Mouse (Mus musculus): ENCODE measurements at regions not wholly inside any gene's neighbourhood (a gene's known extent, or its start where the extent isn't known, plus 50 kb on each side); places are given as distances from the start of the nearest gene placed in this dataset.

DNA sequence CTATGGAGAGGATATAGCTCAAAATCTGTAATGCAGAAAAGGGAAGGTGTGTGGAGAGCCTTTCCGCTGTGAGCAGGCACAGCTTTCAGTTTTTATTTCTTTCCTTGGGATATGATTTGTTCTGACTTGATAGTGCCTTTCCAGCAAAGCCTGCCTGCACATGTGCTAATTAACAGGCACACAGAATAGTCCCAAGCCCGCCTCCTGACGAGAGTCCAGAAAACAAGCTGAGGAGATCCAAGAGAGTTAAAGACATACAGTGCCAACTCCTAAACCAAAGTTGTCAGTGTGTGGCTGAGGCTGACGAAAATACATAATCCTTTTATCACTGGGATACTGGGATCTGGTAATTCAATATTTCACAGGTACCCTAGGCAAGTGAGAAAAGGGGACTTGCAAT, 224.8 kb upstream of the Gria1 start:
- H3K4me3 ChIP-seq (replicated peaks in 1 of 3; ENCODE audit: low read depth in 2 of 3, low read length in 2 of 3, poor library complexity in 1 of 3) = no peak overlapping the region
- in situ Hi-C loops (cut with MboI; ENCODE audit: low pct_ligation_motif_present, low pct_unique_long_range_greater_than_20kb, low sequenced_read_pairs) (no loop called here), dilution Hi-C loops (cut with MboI; ENCODE audit: extremely low pct_ligation_motif_present, extremely low pct_unique_long_range_greater_than_20kb, low sequenced_read_pairs) (no loop called here)
- no peak for TF ChIP-seq MXI1 (IDR thresholded peaks at IDR 0.05; ENCODE audit: low read depth, low read length)
- TF ChIP-seq KAT2A (IDR thresholded peaks at IDR 0.05; ENCODE audit: insufficient replicate concordance, low read length) = no peak
- no peak for TF ChIP-seq POLR2AphosphoS2 (IDR thresholded peaks at IDR 0.05; ENCODE audit: low read depth, low read length)
- TF ChIP-seq JUN (IDR thresholded peaks at IDR 0.05; ENCODE audit: insufficient read depth, low read depth, low read length) = no peak
- TF ChIP-seq SIN3A (IDR thresholded peaks at IDR 0.05; ENCODE audit: low read length) = no peak
- TF ChIP-seq RCOR1 (conservative IDR thresholded peaks at IDR 0.05; ENCODE audit: low read depth, low read length) = no peak
- no peak for TF ChIP-seq E2F4 (IDR thresholded peaks at IDR 0.05; ENCODE audit: insufficient replicate concordance, low read depth, low read length)
- no peak for TF ChIP-seq NELFE (IDR thresholded peaks at IDR 0.05; ENCODE audit: low read depth, low read length)
- no peak for TF ChIP-seq USF1 (IDR thresholded peaks at IDR 0.05; ENCODE audit: low read depth, low read length)
- no peak for TF ChIP-seq ETS1 (conservative IDR thresholded peaks at IDR 0.05; ENCODE audit: low read depth, low read length)
- TF ChIP-seq CHD2 (IDR thresholded peaks at IDR 0.05; ENCODE audit: low read length) = no peak
- TF ChIP-seq SMC3 (IDR thresholded peaks at IDR 0.05; ENCODE audit: low read depth, low read length) = no peak
- no peak for TF ChIP-seq MYC (IDR thresholded peaks at IDR 0.05; ENCODE audit: low read depth, low read length)
- H3K9me3 ChIP-seq (replicated peaks; ENCODE audit: low read length) = peaks cover 50% of the 10 kb centered on the region
- no peaks in the 10 kb centered on the region for H3K27me3 ChIP-seq (replicated peaks)
- DNase-seq (ENCODE audit: extremely low read depth) = no peak
- H3K9ac ChIP-seq (ENCODE audit: insufficient read depth, low read depth) = no peak overlapping the region
- H3K27ac ChIP-seq (ENCODE audit: insufficient read depth, low read depth) = no peak overlapping the region
- no peaks in the 10 kb centered on the region for H3K36me3 ChIP-seq (replicated peaks in 1 of 2; ENCODE audit: control insufficient read depth in 1 of 2, insufficient read depth in 1 of 2, low read length in 1 of 2)
- H3K79me2 ChIP-seq (replicated peaks; ENCODE audit: control insufficient read depth, extremely low read depth, insufficient read depth, poor library complexity, severe bottlenecking) = no peaks in the 10 kb centered on the region
- no peaks in the 10 kb centered on the region for H3K4me1 ChIP-seq (ENCODE audit: control insufficient read depth in 1 of 2, insufficient read depth in 2 of 2)
- H3K4me2 ChIP-seq (ENCODE audit: insufficient read depth, low read depth, poor library complexity, severe bottlenecking) = no peak overlapping the region

DNA sequence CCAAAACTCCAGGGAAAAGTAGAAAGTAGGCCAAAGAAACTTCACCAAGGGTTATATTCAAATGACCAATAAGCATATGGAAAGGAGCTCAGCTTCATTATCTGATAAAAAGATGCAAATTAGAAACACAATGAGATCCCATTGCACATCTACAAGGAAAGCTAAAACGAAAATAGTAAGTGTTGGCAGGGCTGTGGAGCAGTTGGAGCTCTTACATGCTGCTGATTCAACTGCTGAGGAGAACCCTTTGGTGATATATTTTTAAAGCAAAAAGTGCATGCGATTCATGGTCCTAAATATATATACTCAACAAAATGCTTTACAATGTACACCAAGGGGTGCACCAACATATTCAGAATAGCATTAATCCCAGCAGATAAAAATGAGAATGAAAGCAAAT, 218.5 kb upstream of the Gria1 start:
- no peak overlapping the region for H3K4me3 ChIP-seq (replicated peaks in 1 of 3; ENCODE audit: low read depth in 2 of 3, low read length in 2 of 3, poor library complexity in 1 of 3)
- no peaks in the 10 kb centered on the region for H3K79me2 ChIP-seq (replicated peaks; ENCODE audit: control insufficient read depth, extremely low read depth, insufficient read depth, poor library complexity, severe bottlenecking)
- TF ChIP-seq HCFC1 (IDR thresholded peaks at IDR 0.05; ENCODE audit: low read depth, low read length) = no peak
- no peak for TF ChIP-seq TBP (conservative IDR thresholded peaks at IDR 0.05; ENCODE audit: low read depth, low read length)
- no peak for TF ChIP-seq ZKSCAN1 (IDR thresholded peaks at IDR 0.05; ENCODE audit: borderline replicate concordance, low read depth, low read length)
- no peak for TF ChIP-seq SIN3A (IDR thresholded peaks at IDR 0.05; ENCODE audit: low read length)
- no peak for TF ChIP-seq MAFK (IDR thresholded peaks at IDR 0.05; ENCODE audit: insufficient replicate concordance, low read length)
- TF ChIP-seq POLR2A (IDR thresholded peaks at IDR 0.05; ENCODE audit: low read depth, low read length) = no peak
- no peak for TF ChIP-seq JUND (conservative IDR thresholded peaks at IDR 0.05; ENCODE audit: low read depth, low read length)
- no peak for TF ChIP-seq SMC3 (IDR thresholded peaks at IDR 0.05; ENCODE audit: low read depth, low read length)
- TF ChIP-seq MXI1 (IDR thresholded peaks at IDR 0.05; ENCODE audit: low read depth, low read length) = no peak
- TF ChIP-seq BHLHE40 (IDR thresholded peaks at IDR 0.05; ENCODE audit: low read depth, low read length) = no peak
- no peak for TF ChIP-seq ZC3H11A (IDR thresholded peaks at IDR 0.05; ENCODE audit: low read depth, low read length)
- no peak for TF ChIP-seq CTCF (conservative IDR thresholded peaks at IDR 0.05 in 1 of 2, IDR thresholded peaks at IDR 0.05 in 1 of 2; ENCODE audit: low read depth in 2 of 2, low read length in 2 of 2)
- TF ChIP-seq CHD2 (IDR thresholded peaks at IDR 0.05; ENCODE audit: low read length) = no peak
- no peak for TF ChIP-seq RAD21 (IDR thresholded peaks at IDR 0.05; ENCODE audit: low read depth, low read length)
- TF ChIP-seq PAX5 (IDR thresholded peaks at IDR 0.05; ENCODE audit: low read length) = no peak
- no peak for TF ChIP-seq CHD1 (IDR thresholded peaks at IDR 0.05; ENCODE audit: low read depth, low read length)
- no peak for TF ChIP-seq MYC (IDR thresholded peaks at IDR 0.05; ENCODE audit: low read depth, low read length)
- no peak for TF ChIP-seq UBTF (IDR thresholded peaks at IDR 0.05; ENCODE audit: low read depth, low read length)
- no peak overlapping the region for H3K27ac ChIP-seq (ENCODE audit: insufficient read depth, low read depth)
- dilution Hi-C loops (cut with MboI; ENCODE audit: extremely low pct_ligation_motif_present, extremely low pct_unique_long_range_greater_than_20kb, low sequenced_read_pairs) = no loop called here
- peaks cover 35% of the 10 kb centered on the region for H3K9me3 ChIP-seq (replicated peaks; ENCODE audit: low read length)
- H3K9ac ChIP-seq (ENCODE audit: insufficient read depth, low read depth) = no peak overlapping the region
- no peak for DNase-seq (ENCODE audit: extremely low read depth)
- H3K4me2 ChIP-seq (ENCODE audit: insufficient read depth, low read depth, poor library complexity, severe bottlenecking) = no peak overlapping the region
- no peaks in the 10 kb centered on the region for H3K27me3 ChIP-seq (replicated peaks)
- in situ Hi-C loops (cut with MboI; ENCODE audit: low pct_ligation_motif_present, low pct_unique_long_range_greater_than_20kb, low sequenced_read_pairs) = no loop called here
- H3K4me1 ChIP-seq (ENCODE audit: control insufficient read depth in 1 of 2, insufficient read depth in 2 of 2) = no peaks in the 10 kb centered on the region
- no peaks in the 10 kb centered on the region for H3K36me3 ChIP-seq (replicated peaks in 1 of 2; ENCODE audit: control insufficient read depth in 1 of 2, insufficient read depth in 1 of 2, low read length in 1 of 2)
